Mouse (Mus musculus) bone marrow, adult 2 months (tissue): ENCODE data around the gene Dlk1.

Source experiments
- CTCF ChIP-seq: fragments of 200-500 bp; IDR thresholded peaks from 2 replicates; pipeline ENCODE4 v1.5.1; 2011; ENCODE audit warnings: low read length, control low read depth; ENCODE audit not compliant: control insufficient read depth, insufficient read depth
- POLR2A ChIP-seq: fragments of 200-500 bp; IDR thresholded peaks from 2 replicates; pipeline ENCODE4 v1.6.1; 2011; ENCODE audit warnings: low read depth, mild to moderate bottlenecking, control low read depth, low read length, borderline replicate concordance; ENCODE audit not compliant: control insufficient read depth

GRCm38 (mm10) chr12:109511456-109511855, 58.8 kb downstream of the Dlk1 start:
- no peak for TF ChIP-seq CTCF
- TF ChIP-seq POLR2A: no peak
